Mouse (Mus musculus) forebrain, embryonic 15.5 days (tissue): ENCODE data around the gene Npepps. TPM values are rescaled to one million over a fixed set of nuclear protein-coding genes. Genes with fewer than 3 reads are reported as not detected.
"Not testable (repeated sequence)": the region's sequence is repeated elsewhere in the genome, so short reads cannot be mapped to it uniquely, and the experiment has no call there.

Experiments
- ATAC-seq: fragments of 200-750 bp; cut with Nextera tagmentation; replicated peaks from 2 replicates; pipeline ENCODE4 v1.8.0; 2017; ENCODE audit warnings: mild to moderate bottlenecking, moderate TSS enrichment, moderate library complexity
- H3K27ac ChIP-seq: fragments of 300-500 bp; sonication (generic); replicated peaks from 2 replicates; pipeline ENCODE4 v1.5.1; 2015; ENCODE audit warnings: mild to moderate bottlenecking, inconsistent platforms
- H3K27me3 ChIP-seq: fragments of 300-500 bp; sonication (generic); 2 replicates; pipeline ENCODE4 v1.6.1; 2015; ENCODE audit warnings: inconsistent platforms
- H3K36me3 ChIP-seq: fragments of 300-500 bp; sonication (generic); 2 replicates; pipeline ENCODE4 v1.6.1; 2015; ENCODE audit warnings: mild to moderate bottlenecking, inconsistent platforms
- H3K4me1 ChIP-seq: fragments of 300-500 bp; sonication (generic); 2 replicates; pipeline ENCODE4 v1.6.1; 2015; ENCODE audit warnings: inconsistent platforms
- H3K4me2 ChIP-seq: fragments of 300-500 bp; sonication (generic); replicated peaks from 2 replicates; pipeline ENCODE4 v1.6.1; 2015; ENCODE audit warnings: mild to moderate bottlenecking, inconsistent platforms
- H3K4me3 ChIP-seq: fragments of 300-500 bp; sonication (generic); 2 replicates; pipeline ENCODE4 v1.5.1; 2015; ENCODE audit warnings: mild to moderate bottlenecking, inconsistent platforms
- H3K9ac ChIP-seq: fragments of 300-500 bp; sonication (generic); replicated peaks from 2 replicates; pipeline ENCODE4 v1.6.1; 2015; ENCODE audit warnings: mild to moderate bottlenecking, inconsistent platforms
- H3K9me3 ChIP-seq: fragments of 300-500 bp; sonication (generic); 2 replicates; pipeline ENCODE4 v1.6.1; 2016; ENCODE audit warnings: inconsistent platforms
- WGBS: fragments of 180-500 bp; shearing (Covaris S2); methylation state at CpG from one replicate; pipeline ENCODE4 v1.1.7; 2015; ENCODE audit warnings: mixed read lengths; 5-methylcytosine and 5-hydroxymethylcytosine counted together
- polyA plus RNA-seq: library from polyadenylated mRNA; unstranded; fragments of >200 nt; fragmentation: Nextera tagmentation; extraction: Ambion mirVana; gene quantifications from 2 replicates; pipeline ENCODE4 v1.2.1, GENCODE M21; 2015

The Npepps gene
- polyA plus RNA-seq, 1 experiment from 2014 or later: 151 TPM

DNA sequence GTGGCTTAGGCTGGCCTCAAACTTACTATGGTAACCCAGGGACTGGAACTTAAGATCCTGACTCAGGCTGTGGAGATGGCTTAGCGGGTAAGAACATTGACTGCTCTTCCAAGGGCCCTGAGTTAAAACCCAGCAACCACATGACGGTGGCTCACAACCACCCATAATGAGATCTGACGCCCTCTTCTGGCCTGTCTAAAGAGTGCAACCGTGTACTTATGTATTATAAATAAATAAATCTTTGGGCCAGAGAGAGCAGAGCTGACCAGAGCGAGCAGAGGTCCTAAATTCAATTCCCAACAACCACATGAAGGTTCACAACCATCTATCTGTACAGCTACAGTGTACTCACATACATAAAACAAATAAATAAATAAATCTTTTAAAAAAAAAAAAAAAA lies 6.8 kb downstream of the Npepps start:
- Histone ChIP-seq H3K4me1 (peaks cover 21% of the 10 kb centered on the region), H3K4me3 (no peak overlapping the region), H3K9ac (no peak overlapping the region), H3K27me3 (no peaks in the 10 kb centered on the region), H3K9me3 (no peaks in the 10 kb centered on the region), H3K27ac (no peak overlapping the region), H3K4me2 (no peak overlapping the region), H3K36me3 (no peaks in the 10 kb centered on the region)
- WGBS: 87% methylated on average over 5 of the region's 5 CpGs
- ATAC-seq: no peak

DNA sequence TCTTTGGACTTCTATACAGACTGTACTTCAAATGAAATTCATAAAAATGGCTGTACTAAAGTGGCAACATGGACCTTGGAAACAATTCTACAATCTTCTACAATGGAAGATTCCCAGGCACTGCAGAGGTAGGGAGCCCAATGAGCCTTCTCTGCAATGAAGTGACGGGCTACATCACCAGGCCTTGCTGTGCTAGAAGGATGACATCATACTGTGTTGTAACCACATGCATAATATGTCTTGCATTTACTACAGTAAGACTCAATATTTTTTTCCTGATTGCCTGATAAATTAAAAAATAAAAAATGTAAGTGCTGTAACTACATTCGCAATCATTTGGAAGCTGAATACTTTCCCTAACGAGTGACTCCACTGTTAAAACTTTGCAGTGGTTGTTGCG lies 7.6 kb downstream of the Npepps start:
- ATAC-seq: no peak
- no peak overlapping the region for H3K9ac ChIP-seq
- WGBS: 91% methylated on average over 4 of the region's 4 CpGs

DNA sequence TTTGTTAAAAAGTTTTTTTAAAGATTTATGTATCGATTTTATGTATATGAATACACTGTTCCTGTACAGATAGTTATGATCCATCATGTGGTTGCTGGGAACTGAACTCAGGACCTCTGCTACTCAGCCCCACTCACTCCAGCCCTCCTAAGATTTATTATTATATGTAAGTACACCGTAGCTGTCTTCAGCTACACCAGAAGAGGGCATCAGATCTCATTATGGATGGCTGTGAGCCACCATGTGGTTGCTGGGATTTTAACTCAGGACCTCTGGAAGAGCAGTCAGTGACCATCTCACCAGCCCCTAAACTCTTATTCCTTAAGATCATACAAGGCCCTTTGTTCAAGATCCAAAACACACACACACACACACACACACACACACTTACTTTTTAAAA lies 10.4 kb downstream of the Npepps start:
- not testable (repeated sequence) for H3K4me1 ChIP-seq

More for the DNA sequence above, 7.6 kb downstream of the Npepps start:
- no peaks in the 10 kb centered on the region for H3K36me3 ChIP-seq
- H3K9me3 ChIP-seq: no peaks in the 10 kb centered on the region
- no peak overlapping the region for H3K4me2 ChIP-seq
- H3K27me3 ChIP-seq: no peaks in the 10 kb centered on the region
- no peak overlapping the region for H3K27ac ChIP-seq
- H3K4me3 ChIP-seq: no peak overlapping the region
- peaks cover 14% of the 10 kb centered on the region for H3K4me1 ChIP-seq

DNA sequence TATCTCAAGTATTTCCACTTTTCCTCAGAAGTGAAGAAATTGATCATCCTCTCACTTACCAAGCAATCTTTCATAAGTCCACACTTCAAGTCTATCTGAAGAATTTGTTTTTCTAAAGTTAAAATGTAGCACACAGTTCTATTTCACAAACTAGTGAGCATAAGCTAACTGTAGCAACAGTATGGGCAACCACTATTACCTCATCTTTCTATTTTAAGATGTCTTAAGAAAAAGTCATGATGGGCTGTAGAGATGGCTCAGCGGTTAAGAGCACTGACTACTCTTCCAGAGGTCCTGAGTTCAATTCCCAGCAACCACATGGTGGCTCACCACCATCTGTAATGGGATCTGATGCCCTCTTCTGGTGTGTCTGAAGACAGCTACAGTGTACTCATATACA lies 13.9 kb downstream of the Npepps start:
- H3K27me3 ChIP-seq, H3K9ac ChIP-seq, H3K4me2 ChIP-seq, H3K4me3 ChIP-seq, H3K27ac ChIP-seq, H3K4me1 ChIP-seq, H3K9me3 ChIP-seq, ATAC-seq: not testable (repeated sequence)
- 98% methylated on average over 1 of the region's 1 CpGs for whole genome bisulfite sequencing
- H3K36me3 ChIP-seq: peaks cover 14% of the 10 kb centered on the region; the same call in 1 of the 2 replicates

More for the DNA sequence above, 10.4 kb downstream of the Npepps start:
- H3K36me3 ChIP-seq: peaks cover 12% of the 10 kb centered on the region; the same call in 1 of the 2 replicates
- H3K27me3 ChIP-seq, ATAC-seq, H3K27ac ChIP-seq, H3K4me2 ChIP-seq, H3K4me3 ChIP-seq, H3K9ac ChIP-seq, H3K9me3 ChIP-seq: not testable (repeated sequence)
- WGBS: 77% methylated on average over 2 of the region's 2 CpGs

DNA sequence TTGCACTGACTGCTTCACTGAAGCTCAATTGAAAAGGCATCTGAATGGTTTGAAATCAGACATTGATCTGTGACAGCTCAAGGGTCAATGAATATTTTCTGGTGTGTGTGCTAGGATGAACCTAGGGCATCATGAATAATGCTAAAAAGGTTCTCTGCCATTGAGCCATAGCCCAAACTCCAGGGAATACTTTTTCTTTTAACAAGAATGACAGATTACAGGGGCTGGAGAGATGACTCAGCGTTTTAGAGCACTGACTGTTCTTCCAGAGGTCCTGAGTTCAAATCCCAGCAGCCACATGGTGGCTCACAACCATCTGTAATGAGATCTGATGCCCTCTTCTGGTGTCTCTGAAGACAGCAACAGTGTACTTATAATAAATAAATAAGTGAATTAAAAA lies 30.8 kb downstream of the Npepps start:
- ATAC-seq, H3K4me1 ChIP-seq, H3K9ac ChIP-seq, H3K27me3 ChIP-seq, H3K4me2 ChIP-seq, H3K9me3 ChIP-seq, H3K27ac ChIP-seq, H3K4me3 ChIP-seq: not testable (repeated sequence)
- H3K36me3 ChIP-seq: peaks cover 32% of the 10 kb centered on the region
- 84% methylated on average over 1 of the region's 1 CpGs for WGBS

DNA sequence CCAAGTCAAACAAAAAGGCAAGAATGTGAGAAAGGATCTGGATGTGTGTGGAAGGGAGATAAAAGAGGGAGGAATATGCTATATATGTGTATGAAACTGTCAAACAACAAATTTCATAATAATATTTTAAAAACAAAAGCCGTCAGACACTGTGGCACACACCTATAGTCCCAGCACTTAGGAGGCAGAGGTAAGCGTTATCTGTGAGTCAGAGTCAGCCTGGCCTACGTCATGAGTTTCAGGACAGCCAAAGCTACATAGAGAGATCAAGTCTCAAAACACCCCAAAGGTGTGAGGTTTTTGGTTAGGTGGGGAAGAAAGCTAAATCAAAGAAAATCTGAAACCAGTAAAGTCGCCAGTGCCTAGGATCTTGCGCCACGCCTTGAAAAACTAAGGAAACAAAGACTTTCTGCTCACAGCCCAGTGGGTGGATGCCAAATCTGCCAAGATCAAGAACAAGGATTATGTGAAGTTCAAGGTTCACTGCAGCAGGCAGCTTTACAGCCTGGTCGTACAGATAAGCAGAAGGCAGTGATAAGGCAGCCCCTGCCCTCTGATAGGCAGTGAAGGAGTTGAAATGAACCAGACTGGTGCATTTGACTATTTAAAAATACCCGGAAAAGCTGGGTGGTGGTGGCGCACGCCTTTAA lies 33.8 kb downstream of the Npepps start:
- Histone ChIP-seq H3K27ac (no peak overlapping the region), H3K4me2 (no peak overlapping the region), H3K27me3 (no peaks in the 10 kb centered on the region), H3K36me3 (peaks cover 26% of the 10 kb centered on the region), H3K9ac (no peak overlapping the region), H3K9me3 (no peaks in the 10 kb centered on the region), H3K4me3 (no peak overlapping the region), H3K4me1 (no peaks in the 10 kb centered on the region)
- ATAC-seq: no peak
- 93% methylated on average over 10 of the region's 10 CpGs for WGBS

DNA sequence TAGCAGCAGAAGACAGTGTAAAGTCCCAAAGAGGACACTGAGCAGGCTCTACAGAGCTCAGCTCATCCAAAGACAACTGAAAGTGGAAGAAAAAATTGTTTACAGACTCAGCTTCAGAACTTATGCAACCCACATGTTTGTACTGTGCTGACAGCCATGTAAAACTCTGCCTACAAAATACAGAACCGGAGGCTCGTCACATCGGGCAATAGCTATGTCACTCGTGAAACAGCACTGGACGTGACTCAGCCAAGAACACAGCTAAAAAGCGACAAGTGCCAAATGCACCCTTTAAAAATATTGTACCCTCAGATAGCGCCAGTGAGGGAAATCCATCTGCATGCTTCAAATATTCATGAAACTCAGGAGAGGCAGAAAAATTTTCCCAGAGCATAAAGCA lies 39.1 kb downstream of the Npepps start:
- Histone ChIP-seq H3K4me3 (no peak overlapping the region), H3K9ac (no peak overlapping the region), H3K4me2 (no peak overlapping the region), H3K4me1 (no peaks in the 10 kb centered on the region), H3K27me3 (no peaks in the 10 kb centered on the region), H3K27ac (no peak overlapping the region), H3K36me3 (peaks cover 27% of the 10 kb centered on the region), H3K9me3 (no peaks in the 10 kb centered on the region)
- no peak for ATAC-seq
- WGBS: 95% methylated on average over 7 of the region's 7 CpGs

DNA sequence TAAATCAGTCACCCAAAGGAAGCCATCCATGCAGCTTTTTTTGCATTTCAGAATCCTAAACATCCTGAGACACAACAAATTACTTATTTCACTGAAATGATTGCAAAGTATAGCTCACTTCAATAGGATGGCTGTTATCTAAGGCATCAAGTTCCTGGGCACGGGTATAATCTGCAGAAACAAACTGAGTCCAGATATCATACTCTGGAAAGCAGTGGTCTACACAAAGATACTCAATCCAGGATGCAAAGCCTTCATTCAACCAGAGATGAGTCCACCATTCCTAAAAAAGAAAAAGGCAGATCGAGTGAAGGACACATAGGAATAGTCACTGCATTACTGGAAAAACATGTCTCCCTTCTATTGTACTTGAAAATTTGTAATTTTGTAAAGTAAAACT lies 42.5 kb downstream of the Npepps start:
- no peaks in the 10 kb centered on the region for H3K4me1 ChIP-seq
- no peak overlapping the region for H3K27ac ChIP-seq
- H3K9ac ChIP-seq: no peak overlapping the region
- H3K4me3 ChIP-seq: no peak overlapping the region
- 95% methylated on average over 2 of the region's 2 CpGs for WGBS
- H3K36me3 ChIP-seq: peaks cover 40% of the 10 kb centered on the region
- ATAC-seq: no peak
- no peak overlapping the region for H3K4me2 ChIP-seq
- H3K9me3 ChIP-seq: no peaks in the 10 kb centered on the region
- H3K27me3 ChIP-seq: no peaks in the 10 kb centered on the region

DNA sequence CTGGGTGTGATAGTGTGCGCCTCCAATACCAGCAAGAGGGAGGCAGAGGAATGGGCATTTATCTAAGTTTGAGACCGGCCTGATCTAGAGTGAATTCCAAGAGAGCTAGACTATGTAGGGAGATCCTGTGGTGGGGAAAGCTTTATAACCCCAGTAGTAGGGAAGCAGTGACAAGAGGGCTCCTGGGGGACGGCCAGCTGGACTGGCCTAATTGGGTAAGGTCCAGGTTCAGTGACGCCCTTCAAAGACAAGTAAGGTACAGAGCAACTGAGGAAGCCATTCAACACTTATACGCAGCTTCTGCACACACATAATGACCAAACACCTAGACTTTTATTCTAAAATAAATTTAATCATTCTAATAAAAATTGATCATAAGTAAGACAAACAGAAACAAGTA lies 48.0 kb downstream of the Npepps start:
- Histone ChIP-seq H3K9me3 (no peaks in the 10 kb centered on the region), H3K27me3 (no peaks in the 10 kb centered on the region), H3K9ac (no peak overlapping the region), H3K27ac (no peak overlapping the region), H3K36me3 (peaks cover 72% of the 10 kb centered on the region), H3K4me3 (no peak overlapping the region), H3K4me1 (no peaks in the 10 kb centered on the region), H3K4me2 (no peak overlapping the region)
- ATAC-seq: no peak
- WGBS: 91% methylated on average over 5 of the region's 5 CpGs

DNA sequence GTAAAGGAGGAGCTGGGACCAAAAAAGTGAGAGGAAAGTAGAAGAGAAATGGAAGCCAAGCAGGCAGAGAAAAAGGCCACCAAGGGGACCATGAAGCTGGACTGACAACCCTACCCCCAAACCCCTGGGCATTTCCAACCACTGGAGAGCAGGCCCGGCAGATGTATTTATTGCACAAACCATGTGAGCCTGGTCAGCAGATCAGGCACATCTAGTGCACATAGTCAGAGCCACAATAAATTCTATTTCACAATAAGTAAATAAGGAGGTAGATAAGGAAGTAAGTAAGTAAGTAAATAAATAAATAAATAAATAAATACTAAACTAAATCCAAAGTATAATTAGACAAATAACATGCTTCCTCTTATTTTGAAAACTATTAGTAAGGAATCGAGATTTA lies 51.0 kb downstream of the Npepps start:
- Histone ChIP-seq H3K27ac (no peak overlapping the region), H3K9ac (no peak overlapping the region), H3K4me2 (no peak overlapping the region), H3K36me3 (peaks cover 75% of the 10 kb centered on the region), H3K4me3 (no peak overlapping the region), H3K9me3 (no peaks in the 10 kb centered on the region), H3K4me1 (no peaks in the 10 kb centered on the region), H3K27me3 (no peaks in the 10 kb centered on the region)
- no peak for ATAC-seq
- WGBS: 96% methylated on average over 2 of the region's 2 CpGs

DNA sequence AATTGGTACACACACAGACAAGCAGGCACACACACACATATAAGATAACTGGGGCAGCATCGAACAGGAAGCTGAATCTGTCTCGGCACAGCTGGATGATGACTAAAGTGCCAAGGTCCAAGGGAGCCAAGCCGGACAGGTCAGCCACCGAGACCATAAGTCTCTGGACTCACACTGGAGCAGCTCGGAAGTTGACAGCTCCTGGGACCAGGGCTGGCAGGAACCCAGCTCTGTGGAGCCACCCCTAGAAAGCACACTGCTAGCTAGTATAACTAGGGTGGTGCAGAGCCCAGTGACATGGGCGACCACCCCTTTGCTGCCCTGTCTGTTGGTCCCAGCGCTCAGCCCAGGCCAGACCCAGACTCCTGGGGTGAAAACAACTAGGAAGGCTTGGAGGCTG lies 51.5 kb downstream of the Npepps start:
- ATAC-seq: no peak
- no peaks in the 10 kb centered on the region for H3K27me3 ChIP-seq
- no peak overlapping the region for H3K4me3 ChIP-seq
- no peak overlapping the region for H3K27ac ChIP-seq
- no peaks in the 10 kb centered on the region for H3K4me1 ChIP-seq
- H3K36me3 ChIP-seq: peaks cover 73% of the 10 kb centered on the region
- H3K9ac ChIP-seq: no peak overlapping the region
- no peaks in the 10 kb centered on the region for H3K9me3 ChIP-seq
- H3K4me2 ChIP-seq: no peak overlapping the region
- 93% methylated on average over 7 of the region's 7 CpGs for WGBS

DNA sequence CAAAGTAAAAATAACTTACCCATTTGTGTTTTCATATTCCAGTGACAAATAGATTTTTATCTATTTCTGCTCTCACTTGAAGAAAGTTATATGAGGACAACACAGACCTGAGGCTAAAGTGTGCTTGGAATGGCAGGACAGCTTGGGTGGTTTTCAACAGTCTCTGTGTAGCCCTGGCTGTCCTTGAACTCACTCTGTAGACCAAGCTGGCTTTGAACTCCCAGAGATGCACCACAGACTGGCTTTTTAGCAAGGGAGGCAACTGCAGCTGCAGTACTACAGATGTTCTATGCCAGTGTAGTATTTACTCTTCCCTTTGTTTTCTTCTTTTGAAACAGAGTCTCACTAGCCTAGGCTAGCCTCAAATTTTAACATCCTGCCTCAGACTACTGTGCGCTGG lies 54.3 kb downstream of the Npepps start:
- no peak overlapping the region for H3K4me2 ChIP-seq
- H3K9ac ChIP-seq: no peak overlapping the region
- ATAC-seq: no peak
- H3K27ac ChIP-seq: no peak overlapping the region
- H3K27me3 ChIP-seq: no peaks in the 10 kb centered on the region
- no peak overlapping the region for H3K4me3 ChIP-seq
- H3K36me3 ChIP-seq: peaks cover 76% of the 10 kb centered on the region
- H3K9me3 ChIP-seq: no peaks in the 10 kb centered on the region
- WGBS: 97% methylated on average over 1 of the region's 1 CpGs
- H3K4me1 ChIP-seq: no peaks in the 10 kb centered on the region

DNA sequence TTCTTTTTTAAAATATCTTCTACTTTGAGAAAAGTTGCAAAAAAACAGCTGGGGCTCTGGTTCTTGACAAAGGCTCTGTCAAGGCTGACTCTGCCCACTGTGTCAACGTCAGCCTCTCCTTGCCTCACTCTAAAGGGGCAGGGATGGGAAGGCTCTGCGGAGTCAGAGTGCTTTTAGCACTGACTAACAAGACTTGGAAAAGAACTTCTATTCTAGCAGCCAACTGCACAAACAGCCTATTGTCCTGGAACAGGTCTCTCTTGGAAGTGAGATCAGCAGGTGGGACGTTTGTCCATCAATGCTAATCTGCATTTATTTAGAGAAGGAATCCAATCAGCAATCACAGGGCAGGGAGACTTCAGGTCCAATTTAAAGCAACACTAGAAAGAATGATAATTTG lies 57.0 kb downstream of the Npepps start:
- no peaks in the 10 kb centered on the region for H3K27me3 ChIP-seq
- no peaks in the 10 kb centered on the region for H3K4me1 ChIP-seq
- no peaks in the 10 kb centered on the region for H3K9me3 ChIP-seq
- no peak overlapping the region for H3K9ac ChIP-seq
- no peak overlapping the region for H3K4me3 ChIP-seq
- H3K27ac ChIP-seq: no peak overlapping the region
- no peak overlapping the region for H3K4me2 ChIP-seq
- 12% methylated on average over 3 of the region's 3 CpGs for WGBS
- ATAC-seq: no peak
- H3K36me3 ChIP-seq: peaks cover 72% of the 10 kb centered on the region
